Mouse (Mus musculus) heart, embryonic 11.5 days (tissue): Measurements from ENCODE around the gene Asap3. TPM values are rescaled to one million over a fixed set of nuclear protein-coding genes. Genes with fewer than 3 reads are reported as not detected.
A peak's percentile ranks its signal among the peaks of the same experiment; 100 is the strongest.

Source experiments
- ATAC-seq: fragments of 200-750 bp; cut with Nextera tagmentation; replicated peaks from 2 replicates; pipeline ENCODE4 v1.8.0; 2017; ENCODE audit warnings: moderate library complexity; ENCODE audit not compliant: insufficient number of reproducible peaks, low FRiP score, low TSS enrichment
- H3K27ac ChIP-seq: fragments of 300-500 bp; sonication (generic); 2 replicates; pipeline ENCODE4 v1.5.1; 2014; ENCODE audit warnings: mild to moderate bottlenecking, low read depth, low read length
- H3K27me3 ChIP-seq: fragments of 300-500 bp; sonication (generic); 2 replicates; pipeline ENCODE4 v1.6.1; 2014; ENCODE audit warnings: mild to moderate bottlenecking, low read length, mixed read lengths; ENCODE audit not compliant: control insufficient read depth, insufficient read depth
- H3K36me3 ChIP-seq: fragments of 300-500 bp; sonication (generic); 2 replicates; pipeline ENCODE4 v1.6.1; 2014; ENCODE audit warnings: mild to moderate bottlenecking, low read length, moderate library complexity, mixed read lengths; ENCODE audit not compliant: control insufficient read depth, insufficient read depth
- H3K4me1 ChIP-seq: fragments of 300-500 bp; sonication (generic); 2 replicates; pipeline ENCODE4 v1.6.1; 2014; ENCODE audit warnings: low read length; ENCODE audit not compliant: control insufficient read depth, insufficient read depth
- H3K4me2 ChIP-seq: fragments of 300-500 bp; sonication (generic); 2 replicates; pipeline ENCODE4 v1.6.1; 2014; ENCODE audit warnings: mild to moderate bottlenecking, moderate library complexity
- H3K4me3 ChIP-seq: fragments of 300-500 bp; sonication (generic); 2 replicates; pipeline ENCODE4 v1.5.1; 2014; ENCODE audit warnings: low read depth, low read length
- H3K9ac ChIP-seq: fragments of 300-500 bp; sonication (generic); 2 replicates; pipeline ENCODE4 v1.6.1; 2014; ENCODE audit warnings: mild to moderate bottlenecking, low read depth, low read length, moderate library complexity
- H3K9me3 ChIP-seq: fragments of 300-500 bp; sonication (generic); replicated peaks from 2 replicates; pipeline ENCODE4 v1.6.1; 2016; ENCODE audit warnings: low read length; ENCODE audit not compliant: control insufficient read depth
- WGBS: fragments of 180-500 bp; shearing (Covaris S2); extraction: QIAGEN DNeasy Blood & Tissue Kit; methylation state at CpG from one replicate; pipeline ENCODE4 v1.1.7; 2014; ENCODE audit not compliant: insufficient replicate concordance; 5-methylcytosine and 5-hydroxymethylcytosine counted together
- polyA plus RNA-seq: library from polyadenylated mRNA; unstranded; fragments of >200 nt; fragmentation: Nextera tagmentation; extraction: Ambion mirVana; gene quantifications from 2 replicates; pipeline ENCODE4 v1.2.1, GENCODE M21; 2014

Gene Asap3
- polyA plus RNA-seq, 1 experiment from 2014 or later, result 2.1 TPM

DNA sequence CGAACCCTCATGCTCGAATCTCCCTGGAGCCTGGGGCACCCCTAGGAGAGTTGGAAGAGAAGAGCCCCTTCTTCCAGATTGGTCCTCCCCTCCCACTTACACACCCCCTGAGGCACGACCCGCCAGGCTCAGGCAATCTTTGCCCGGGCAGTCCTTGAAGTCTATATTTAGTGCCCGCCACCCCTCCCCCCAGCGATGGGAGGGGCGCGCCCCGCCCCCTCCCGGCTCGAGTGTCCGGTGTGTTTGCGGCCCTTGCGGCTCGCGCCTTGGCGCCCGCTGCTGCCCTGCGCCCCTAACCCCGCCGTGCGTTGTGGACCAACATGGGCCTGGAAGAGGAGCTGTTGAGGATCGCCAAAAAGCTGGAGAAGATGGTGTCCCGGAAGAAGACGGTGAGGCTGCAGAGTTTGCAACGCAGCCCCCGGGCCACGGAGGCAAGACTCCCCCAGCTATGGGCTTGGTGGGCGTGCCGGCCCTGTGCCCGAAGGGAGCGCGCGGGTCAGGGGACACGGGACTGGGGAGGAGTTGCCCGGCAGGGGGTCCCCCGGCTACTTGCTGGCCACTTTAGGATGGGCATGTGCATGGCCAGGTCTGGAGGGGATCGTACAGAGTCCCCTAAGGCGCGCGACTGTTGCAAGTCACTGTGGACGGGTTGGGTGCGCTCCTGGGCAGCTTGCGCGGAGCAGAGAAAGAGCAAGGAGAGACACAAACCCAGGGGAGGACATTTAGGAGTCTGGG lies 41.7 kb downstream of the Asap3 start, which contains the start of gene Tcea3:
Gene Tcea3, plus strand, starts transcription at position 1 of the 735 bp plus-strand sequence.
- H3K36me3 ChIP-seq, result no peaks in the 10 kb centered on the region
- peak within 1 kb of the TSS; percentile 46 for H3K4me3 ChIP-seq
- WGBS, result under 1% methylated on average over 46 of the region's 46 CpGs
- H3K9ac ChIP-seq, result peak within 1 kb of the TSS; percentile 69
- H3K27me3 ChIP-seq, result peaks cover 37% of the 10 kb centered on the region
- peak; percentile 43; the same call in 1 of the 2 replicates for ATAC-seq
- peaks cover 13% of the 10 kb centered on the region; the same call in 1 of the 2 replicates for H3K4me1 ChIP-seq
- no peaks in the 10 kb centered on the region for H3K9me3 ChIP-seq
- peak within 1 kb of the TSS; percentile 66 for H3K4me2 ChIP-seq
- peak within 1 kb of the TSS; percentile 74 for H3K27ac ChIP-seq

DNA sequence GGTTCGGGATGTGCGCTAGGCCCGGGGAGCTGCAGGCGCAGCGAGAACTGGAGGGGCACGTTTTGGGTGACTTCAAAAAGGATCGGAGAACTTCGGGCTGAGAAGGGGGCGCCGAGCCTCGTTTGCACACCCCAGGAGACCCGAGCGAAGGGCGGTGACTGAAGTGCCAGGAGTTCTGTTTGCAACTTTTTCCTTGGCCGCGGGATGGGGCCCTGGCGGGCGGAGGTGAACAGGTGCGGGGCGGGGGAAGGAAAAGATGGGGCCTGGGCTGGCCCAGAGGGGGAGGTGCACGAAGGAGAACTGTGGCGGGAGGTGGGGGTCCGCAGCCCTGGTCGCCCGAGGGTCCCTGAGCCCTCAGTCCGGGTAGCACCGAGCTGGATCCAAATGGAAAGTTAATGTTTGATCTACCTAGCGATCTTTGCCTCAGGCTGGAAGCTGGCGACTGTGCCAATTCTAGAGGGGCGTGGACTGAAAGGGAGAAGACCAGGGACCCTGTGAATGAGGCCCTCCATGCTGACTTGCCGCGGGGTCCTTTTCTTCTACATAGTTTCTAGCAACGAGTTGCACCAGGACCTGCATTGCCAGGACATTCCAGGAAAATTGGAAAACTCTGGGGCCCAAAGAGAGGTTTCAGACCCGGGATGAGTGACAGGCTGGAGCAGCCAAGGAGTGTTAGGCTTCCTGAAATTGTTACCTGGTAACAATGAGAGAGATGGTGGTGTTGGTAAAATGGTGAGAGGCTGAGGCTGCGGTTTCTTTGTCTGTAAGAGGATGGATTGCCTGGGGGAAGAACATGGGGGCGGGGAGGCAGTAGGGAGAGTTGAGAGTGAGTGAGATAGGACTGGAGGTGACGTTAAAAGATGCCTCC lies 42.5 kb downstream of the Asap3 start:
- H3K27me3 ChIP-seq, result peaks cover 31% of the 10 kb centered on the region
- no peak for ATAC-seq
- H3K9me3 ChIP-seq, result no peaks in the 10 kb centered on the region
- no peaks in the 10 kb centered on the region for H3K36me3 ChIP-seq
- H3K4me3 ChIP-seq, result peak overlapping the region; percentile 46
- WGBS, result under 1% methylated on average over 36 of the region's 37 CpGs
- H3K9ac ChIP-seq, result peak overlapping the region; percentile 69
- peaks cover 13% of the 10 kb centered on the region; the same call in 1 of the 2 replicates for H3K4me1 ChIP-seq
- H3K4me2 ChIP-seq, result peak overlapping the region; percentile 66
- H3K27ac ChIP-seq, result 0 out of 2 replicates have a peak overlapping the region, but pooled peaks have one; percentile 22

DNA sequence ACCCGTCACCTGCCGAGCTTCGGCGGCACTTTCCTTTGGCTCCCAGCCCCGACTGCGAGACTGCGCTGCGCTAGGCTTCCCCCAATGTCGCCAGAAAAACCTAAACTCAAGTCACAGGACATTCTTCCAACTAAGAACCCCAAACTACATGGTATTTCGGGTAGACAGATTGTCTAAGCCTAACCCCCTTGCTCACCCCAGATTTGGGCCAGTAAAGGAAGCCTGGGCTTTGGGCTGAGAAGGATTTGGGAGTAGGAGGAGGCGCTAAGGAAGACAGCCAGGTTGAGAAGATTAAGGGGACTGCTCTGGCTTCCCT lies 43.1 kb downstream of the Asap3 start:
- ATAC-seq, result no peak
- Histone ChIP-seq H3K27ac (no peak overlapping the region), H3K4me2 (peak overlapping the region; percentile 66), H3K27me3 (peaks cover 30% of the 10 kb centered on the region), H3K9ac (no peak overlapping the region), H3K4me1 (peaks cover 13% of the 10 kb centered on the region; the same call in 1 of the 2 replicates), H3K9me3 (no peaks in the 10 kb centered on the region), H3K36me3 (no peaks in the 10 kb centered on the region), H3K4me3 (peak overlapping the region; percentile 46)
- WGBS, result 5% methylated on average over 11 of the region's 11 CpGs

DNA sequence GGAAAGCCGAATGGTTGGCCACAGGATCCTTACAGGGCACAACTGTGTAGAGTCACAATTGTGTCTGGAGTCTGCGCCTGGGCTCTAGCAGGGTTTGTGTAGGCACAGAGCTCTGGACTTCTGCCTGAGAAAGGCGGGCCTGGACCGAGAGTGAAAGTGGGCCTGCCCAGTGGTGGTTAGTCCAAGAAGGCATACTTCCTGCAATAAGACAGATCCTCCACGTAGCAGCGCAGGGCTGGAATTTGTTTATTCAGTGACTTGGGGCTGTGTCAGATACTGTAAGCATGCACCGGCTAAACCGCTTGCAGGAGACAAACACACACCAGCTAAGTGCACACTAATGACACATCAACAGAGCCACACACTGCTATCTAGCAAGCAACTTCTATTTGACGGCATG lies 43.6 kb downstream of the Asap3 start:
- Histone ChIP-seq H3K4me1 (peaks cover 13% of the 10 kb centered on the region; the same call in 1 of the 2 replicates), H3K4me2 (no peak overlapping the region), H3K9me3 (no peaks in the 10 kb centered on the region), H3K9ac (0 out of 2 replicates have a peak overlapping the region, but pooled peaks have one; percentile 11), H3K27ac (no peak overlapping the region; the same call in 1 of the 2 replicates), H3K4me3 (no peak overlapping the region), H3K36me3 (no peaks in the 10 kb centered on the region), H3K27me3 (peaks cover 30% of the 10 kb centered on the region)
- WGBS, result 34% methylated on average over 9 of the region's 9 CpGs
- no peak for ATAC-seq

DNA sequence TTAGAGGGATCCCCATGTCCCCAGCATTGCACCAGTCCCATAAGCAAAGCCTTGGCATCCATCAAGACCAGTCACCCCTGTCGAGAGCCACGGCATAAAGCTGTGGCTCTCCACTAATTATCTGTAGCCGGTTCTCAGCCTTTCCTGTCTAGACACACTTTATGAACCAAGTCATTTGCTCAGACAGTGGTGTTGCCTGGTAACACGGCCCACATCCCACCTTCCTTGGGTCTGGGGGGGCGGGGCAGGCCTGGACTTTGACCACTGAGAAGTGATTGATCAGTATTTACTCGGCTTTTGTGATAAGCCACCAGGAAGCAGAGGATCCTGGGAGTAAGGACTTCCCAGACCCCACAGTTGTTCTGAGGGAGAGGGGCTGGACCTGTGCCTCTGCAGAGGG lies 49.8 kb downstream of the Asap3 start:
- WGBS, result 34% methylated on average over 6 of the region's 6 CpGs
- ATAC-seq, result no peak
- Histone ChIP-seq H3K4me3 (no peak overlapping the region), H3K27me3 (no peaks in the 10 kb centered on the region), H3K4me2 (no peak overlapping the region), H3K4me1 (no peaks in the 10 kb centered on the region), H3K9me3 (no peaks in the 10 kb centered on the region), H3K27ac (no peak overlapping the region), H3K9ac (no peak overlapping the region), H3K36me3 (no peaks in the 10 kb centered on the region)

DNA sequence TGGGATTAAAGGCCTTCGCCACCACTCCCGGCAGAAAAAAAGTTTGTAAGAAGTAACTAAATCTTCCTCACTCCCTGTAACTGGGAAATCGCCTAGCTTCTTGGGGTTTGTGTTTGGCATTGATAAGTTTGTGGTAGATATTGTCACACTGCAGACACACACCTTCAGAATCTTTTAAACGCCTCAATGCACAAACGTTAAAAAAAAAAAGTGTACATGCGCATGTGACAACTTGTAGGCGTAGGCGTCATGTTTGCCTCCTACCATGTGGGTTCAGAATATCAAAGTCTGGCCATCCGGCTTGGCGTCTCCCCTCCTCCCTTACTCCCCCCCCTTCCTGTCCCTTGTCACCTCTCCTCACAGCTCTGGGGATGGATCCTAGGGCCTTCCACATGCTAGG lies 50.5 kb downstream of the Asap3 start:
- H3K27me3 ChIP-seq, result no peaks in the 10 kb centered on the region
- peaks cover 5% of the 10 kb centered on the region; the same call in 1 of the 2 replicates for H3K4me1 ChIP-seq
- H3K36me3 ChIP-seq, result no peaks in the 10 kb centered on the region
- H3K9me3 ChIP-seq, result no peaks in the 10 kb centered on the region
- H3K4me2 ChIP-seq, result no peak overlapping the region
- H3K27ac ChIP-seq, result no peak overlapping the region
- no peak overlapping the region for H3K9ac ChIP-seq
- ATAC-seq, result no peak
- H3K4me3 ChIP-seq, result no peak overlapping the region
- WGBS, result 58% methylated on average over 10 of the region's 10 CpGs

DNA sequence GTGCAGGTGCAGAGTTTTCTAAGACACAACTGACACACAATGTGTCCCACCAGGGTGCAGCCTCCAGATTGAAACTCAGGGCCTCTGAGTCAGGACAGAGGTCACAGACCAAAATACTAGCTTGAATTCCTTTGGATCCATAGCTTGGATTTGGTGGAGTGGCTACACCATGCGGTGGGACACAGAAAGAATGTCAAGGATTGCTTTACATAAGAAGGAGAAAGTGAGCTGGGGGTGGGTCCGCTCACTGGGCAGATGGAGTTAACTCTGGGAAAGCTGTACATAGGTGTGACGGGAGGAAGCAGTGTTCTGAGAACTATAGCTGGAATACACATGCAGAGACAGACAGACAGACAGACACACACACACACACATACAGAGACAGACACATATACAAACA lies 53.8 kb downstream of the Asap3 start:
- Histone ChIP-seq H3K36me3 (no peaks in the 10 kb centered on the region), H3K27ac (no peak overlapping the region), H3K4me2 (no peak overlapping the region), H3K9me3 (no peaks in the 10 kb centered on the region), H3K4me3 (no peak overlapping the region), H3K9ac (no peak overlapping the region), H3K4me1 (peaks cover 5% of the 10 kb centered on the region; the same call in 1 of the 2 replicates), H3K27me3 (no peaks in the 10 kb centered on the region)
- ATAC-seq, result no peak
- 62% methylated on average over 3 of the region's 3 CpGs for WGBS

DNA sequence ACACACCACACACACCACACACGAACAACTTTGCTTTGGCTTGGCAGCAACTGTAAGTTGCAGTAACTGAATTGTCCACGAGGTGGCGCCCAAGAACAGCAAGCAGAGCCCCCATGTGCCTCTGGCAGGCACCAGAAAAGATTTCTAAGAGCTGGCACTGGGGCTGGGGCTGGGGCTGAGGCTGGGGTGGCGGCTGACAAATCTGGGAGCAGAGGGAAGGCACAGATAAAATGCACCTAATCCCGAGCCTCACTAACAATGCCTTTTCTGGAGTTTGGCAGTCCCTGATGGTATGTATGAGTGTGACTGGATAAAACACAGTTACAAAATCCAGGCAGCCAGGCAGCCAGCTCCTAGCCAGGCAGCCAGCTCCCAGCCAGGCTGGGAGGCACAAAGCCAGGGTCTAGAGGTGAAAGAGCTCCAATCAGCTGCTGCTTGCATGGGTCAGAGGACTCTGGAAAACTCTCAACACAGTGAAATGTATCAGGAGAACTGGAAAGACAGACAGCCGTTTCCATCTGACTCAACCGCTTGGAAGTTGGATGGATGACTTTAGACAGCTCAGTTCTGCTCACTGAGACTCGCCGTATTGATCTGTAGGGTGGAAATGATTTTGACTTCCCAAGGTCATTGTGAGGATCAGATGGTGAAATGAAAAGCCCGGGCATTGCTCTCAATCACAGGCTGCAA lies 54.5 kb downstream of the Asap3 start:
- H3K4me1 ChIP-seq, result peaks cover 5% of the 10 kb centered on the region; the same call in 1 of the 2 replicates
- H3K36me3 ChIP-seq, result no peaks in the 10 kb centered on the region
- ATAC-seq, result no peak
- 41% methylated on average over 10 of the region's 10 CpGs for WGBS
- 0 out of 2 replicates have a peak overlapping the region, but pooled peaks have one; percentile 24 for H3K9ac ChIP-seq
- H3K27ac ChIP-seq, result peak overlapping the region; percentile 72
- H3K9me3 ChIP-seq, result no peaks in the 10 kb centered on the region
- H3K4me2 ChIP-seq, result no peak overlapping the region
- H3K27me3 ChIP-seq, result no peaks in the 10 kb centered on the region
- no peak overlapping the region for H3K4me3 ChIP-seq
